Mouse (Mus musculus): ENCODE measurements at regions not wholly inside any gene's neighbourhood (a gene's known extent, or its start where the extent isn't known, plus 50 kb on each side); places are given as distances from the start of the nearest gene placed in this dataset.

DNA sequence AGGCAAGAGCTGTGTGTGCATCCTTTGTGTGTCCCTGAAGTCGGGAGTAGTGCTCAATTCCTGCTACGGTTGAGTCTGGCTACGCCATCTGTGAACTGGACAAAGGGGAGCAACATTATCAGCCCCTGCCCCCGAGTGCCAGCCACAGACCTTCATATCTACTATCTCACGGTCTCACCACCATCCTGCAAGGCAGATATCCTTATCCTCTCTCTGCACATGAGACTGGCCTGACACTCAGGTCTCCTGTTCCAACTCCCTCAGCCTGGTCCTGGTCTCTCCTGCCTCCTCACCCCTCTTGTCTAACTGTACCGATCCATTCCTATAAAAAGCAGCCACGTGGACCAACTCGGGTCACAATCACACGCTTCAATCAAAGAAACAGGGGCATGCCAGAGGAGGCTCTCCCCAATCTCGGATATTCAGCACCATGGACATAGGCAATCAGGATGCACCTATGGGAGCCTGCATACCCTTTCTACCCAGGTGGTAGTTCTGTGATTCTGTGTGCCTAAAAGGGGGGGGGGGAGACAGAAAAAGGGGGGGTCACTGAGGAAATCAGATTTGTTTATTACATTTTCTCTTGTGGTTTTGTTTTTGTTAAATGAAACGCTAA is 94.0 kb downstream of the Mrm1 start:
- Histone ChIP-seq H3K27ac (replicated peaks) (no peak overlapping the region), H3K4me1 (no peaks in the 10 kb centered on the region), H3K27me3 (peaks cover 25% of the 10 kb centered on the region), H3K36me3 (no peaks in the 10 kb centered on the region), H3K9me3 (replicated peaks) (no peaks in the 10 kb centered on the region), H3K4me3 (replicated peaks) (no peak overlapping the region), H3K9ac (no peak overlapping the region), H3K4me2 (replicated peaks) (no peak overlapping the region)
- ATAC-seq (ENCODE audit: insufficient number of reproducible peaks, low FRiP score, low TSS enrichment, low read depth) = no peak
- WGBS = 49% methylated on average over 11 of the region's 11 CpGs

DNA sequence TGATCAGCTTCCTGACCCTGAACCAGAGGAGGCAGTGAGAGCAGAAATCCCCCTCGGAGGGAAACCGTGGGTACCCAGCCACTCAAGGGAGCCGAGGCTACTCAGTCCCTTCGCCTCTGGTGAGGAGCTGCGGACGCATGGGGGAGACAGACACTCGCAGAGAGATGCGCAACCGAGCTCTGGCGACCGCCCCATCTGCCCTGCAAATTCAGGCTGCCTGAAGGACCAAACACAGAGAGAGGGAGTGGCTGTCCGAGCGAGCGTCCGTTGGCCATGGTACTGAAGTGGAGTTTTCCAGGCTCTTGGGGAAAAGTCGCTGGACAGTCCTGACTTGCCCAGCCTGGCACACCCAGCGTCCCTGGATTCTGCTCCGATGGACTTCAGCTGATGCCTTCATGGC is 95.2 kb downstream of the Mrm1 start:
- WGBS = 3% methylated on average over 18 of the region's 18 CpGs
- Histone ChIP-seq H3K4me1 (no peaks in the 10 kb centered on the region), H3K27me3 (peaks cover 25% of the 10 kb centered on the region), H3K27ac (replicated peaks) (no peak overlapping the region), H3K9me3 (replicated peaks) (no peaks in the 10 kb centered on the region), H3K4me3 (replicated peaks) (no peak overlapping the region), H3K4me2 (replicated peaks) (no peak overlapping the region), H3K36me3 (no peaks in the 10 kb centered on the region), H3K9ac (no peak overlapping the region)
- no peak for ATAC-seq (ENCODE audit: insufficient number of reproducible peaks, low FRiP score, low TSS enrichment, low read depth)

DNA sequence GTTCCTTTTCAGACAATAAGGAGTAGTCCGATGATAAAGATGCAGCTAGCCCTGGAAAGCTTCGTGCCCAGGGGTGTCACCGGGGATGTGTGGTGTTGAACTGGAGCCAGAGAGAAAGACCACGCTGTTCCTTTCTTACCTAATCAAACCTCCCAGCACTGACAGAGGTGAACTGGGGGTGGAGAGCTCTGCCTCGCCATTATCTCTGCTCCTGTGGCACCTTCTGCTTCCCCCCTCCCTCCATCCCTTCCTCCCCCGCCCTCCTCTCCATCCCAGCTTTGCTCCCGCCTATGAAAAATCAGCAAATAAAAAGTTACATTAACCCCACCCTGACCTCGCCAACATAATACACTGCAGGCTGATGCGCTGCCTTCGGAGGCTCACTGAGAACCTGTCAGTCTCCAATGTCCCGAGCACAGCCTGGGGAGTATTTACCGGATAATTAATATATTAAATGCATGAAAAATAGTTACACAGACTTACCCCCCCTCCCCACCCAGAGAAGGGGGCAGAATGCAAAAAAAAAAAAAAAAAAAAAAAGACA is 96.6 kb downstream of the Mrm1 start:
- H3K4me3 ChIP-seq (replicated peaks) = no peak overlapping the region
- no peak overlapping the region for H3K9ac ChIP-seq
- no peak for ATAC-seq (ENCODE audit: insufficient number of reproducible peaks, low FRiP score, low TSS enrichment, low read depth)
- 53% methylated on average over 12 of the region's 12 CpGs for WGBS
- no peak overlapping the region for H3K4me2 ChIP-seq (replicated peaks)
- H3K27ac ChIP-seq (replicated peaks) = no peak overlapping the region
- no peaks in the 10 kb centered on the region for H3K4me1 ChIP-seq
- H3K27me3 ChIP-seq = peaks cover 25% of the 10 kb centered on the region
- no peaks in the 10 kb centered on the region for H3K36me3 ChIP-seq
- no peaks in the 10 kb centered on the region for H3K9me3 ChIP-seq (replicated peaks)

GRCm38 (mm10) chr11:84721979-84722378 is 97.3 kb downstream of the Mrm1 start:
- Histone ChIP-seq H3K27ac (replicated peaks) (no peak overlapping the region), H3K27me3 (peaks cover 23% of the 10 kb centered on the region), H3K4me2 (replicated peaks) (no peak overlapping the region), H3K4me3 (replicated peaks) (no peak overlapping the region), H3K9ac (no peak overlapping the region), H3K9me3 (replicated peaks) (no peaks in the 10 kb centered on the region), H3K4me1 (no peaks in the 10 kb centered on the region), H3K36me3 (no peaks in the 10 kb centered on the region)
- WGBS = 35% methylated on average over 3 of the region's 3 CpGs
- no peak for ATAC-seq (ENCODE audit: insufficient number of reproducible peaks, low FRiP score, low TSS enrichment, low read depth)

DNA sequence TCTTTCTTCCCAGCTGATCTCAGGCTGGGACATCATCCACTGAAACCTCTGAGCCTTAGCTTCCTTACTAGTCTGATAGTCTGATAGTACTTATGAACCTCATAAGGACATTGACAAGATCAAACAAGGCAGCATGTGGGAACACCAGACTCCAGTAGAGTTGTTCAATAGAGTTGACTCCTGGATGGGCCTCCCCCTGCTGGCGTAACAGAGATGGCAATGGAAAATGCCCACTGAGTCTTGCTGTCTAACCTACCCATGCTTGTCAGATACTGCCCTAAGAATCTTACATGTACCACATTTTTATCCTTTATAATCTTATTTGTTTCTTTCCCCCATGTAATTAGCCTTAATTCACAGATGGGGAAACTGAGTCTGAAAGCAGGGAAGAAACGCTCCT is 98.2 kb downstream of the Mrm1 start:
- Histone ChIP-seq H3K4me3 (replicated peaks) (no peak overlapping the region), H3K4me1 (no peaks in the 10 kb centered on the region), H3K4me2 (replicated peaks) (no peak overlapping the region), H3K36me3 (no peaks in the 10 kb centered on the region), H3K27ac (replicated peaks) (no peak overlapping the region), H3K27me3 (peaks cover 23% of the 10 kb centered on the region), H3K9me3 (replicated peaks) (no peaks in the 10 kb centered on the region), H3K9ac (no peak overlapping the region)
- WGBS = 64% methylated on average over 2 of the region's 2 CpGs
- no peak for ATAC-seq (ENCODE audit: insufficient number of reproducible peaks, low FRiP score, low TSS enrichment, low read depth)

GRCm38 (mm10) chr11:84719781-84720180 is 99.5 kb downstream of the Mrm1 start:
- no peak overlapping the region for H3K27ac ChIP-seq (replicated peaks)
- H3K9ac ChIP-seq = no peak overlapping the region
- H3K9me3 ChIP-seq (replicated peaks) = no peaks in the 10 kb centered on the region
- H3K27me3 ChIP-seq = peaks cover 20% of the 10 kb centered on the region
- no peaks in the 10 kb centered on the region for H3K36me3 ChIP-seq
- H3K4me1 ChIP-seq = no peaks in the 10 kb centered on the region
- no peak overlapping the region for H3K4me2 ChIP-seq (replicated peaks)
- H3K4me3 ChIP-seq (replicated peaks) = no peak overlapping the region
- no peak for ATAC-seq (ENCODE audit: insufficient number of reproducible peaks, low FRiP score, low TSS enrichment, low read depth)
- 80% methylated on average over 1 of the region's 1 CpGs for WGBS

- no peak overlapping the region for H3K9ac ChIP-seq
- no peak overlapping the region for H3K4me2 ChIP-seq (replicated peaks)
- peaks cover 15% of the 10 kb centered on the region for H3K27me3 ChIP-seq
- 78% methylated on average over 6 of the region's 6 CpGs for WGBS
- ATAC-seq (ENCODE audit: insufficient number of reproducible peaks, low FRiP score, low TSS enrichment, low read depth) = no peak
- no peaks in the 10 kb centered on the region for H3K9me3 ChIP-seq (replicated peaks)
- 0 out of 2 replicates have a peak, but pooled peaks cover 3% of the 10 kb centered on the region for H3K4me1 ChIP-seq
- H3K36me3 ChIP-seq = no peaks in the 10 kb centered on the region
- H3K4me3 ChIP-seq (replicated peaks) = no peak overlapping the region
- H3K27ac ChIP-seq (replicated peaks) = no peak overlapping the region
Observed at GRCm38 (mm10) chr11:84712731-84713130, 106.6 kb downstream of the Mrm1 start.

DNA sequence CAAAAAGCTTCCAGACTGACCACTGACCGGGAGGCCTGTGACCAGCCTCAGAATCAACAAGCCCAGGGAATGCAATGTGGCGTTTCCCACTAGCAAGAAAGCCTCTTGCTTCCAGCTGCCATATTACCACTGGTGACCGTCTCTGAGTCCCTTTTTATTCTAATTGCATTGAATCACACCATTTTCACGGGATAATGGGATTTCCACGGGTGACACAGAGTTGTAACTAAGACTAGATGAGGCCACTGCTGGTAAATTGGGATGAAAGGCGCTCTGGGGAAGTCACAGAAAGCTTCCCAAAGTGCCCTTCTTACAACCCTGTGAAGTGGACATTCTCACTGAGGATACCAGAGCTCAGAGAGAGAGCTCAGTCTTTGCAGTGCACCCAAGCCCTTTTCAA is 107.4 kb downstream of the Mrm1 start:
- Histone ChIP-seq H3K4me2 (replicated peaks) (no peak overlapping the region), H3K4me1 (0 out of 2 replicates have a peak, but pooled peaks cover 11% of the 10 kb centered on the region), H3K4me3 (replicated peaks) (no peak overlapping the region), H3K9me3 (replicated peaks) (no peaks in the 10 kb centered on the region), H3K27ac (replicated peaks) (no peak overlapping the region), H3K9ac (no peak overlapping the region), H3K36me3 (no peaks in the 10 kb centered on the region), H3K27me3 (peaks cover 17% of the 10 kb centered on the region)
- 42% methylated on average over 6 of the region's 6 CpGs for WGBS
- ATAC-seq (ENCODE audit: insufficient number of reproducible peaks, low FRiP score, low TSS enrichment, low read depth) = no peak

DNA sequence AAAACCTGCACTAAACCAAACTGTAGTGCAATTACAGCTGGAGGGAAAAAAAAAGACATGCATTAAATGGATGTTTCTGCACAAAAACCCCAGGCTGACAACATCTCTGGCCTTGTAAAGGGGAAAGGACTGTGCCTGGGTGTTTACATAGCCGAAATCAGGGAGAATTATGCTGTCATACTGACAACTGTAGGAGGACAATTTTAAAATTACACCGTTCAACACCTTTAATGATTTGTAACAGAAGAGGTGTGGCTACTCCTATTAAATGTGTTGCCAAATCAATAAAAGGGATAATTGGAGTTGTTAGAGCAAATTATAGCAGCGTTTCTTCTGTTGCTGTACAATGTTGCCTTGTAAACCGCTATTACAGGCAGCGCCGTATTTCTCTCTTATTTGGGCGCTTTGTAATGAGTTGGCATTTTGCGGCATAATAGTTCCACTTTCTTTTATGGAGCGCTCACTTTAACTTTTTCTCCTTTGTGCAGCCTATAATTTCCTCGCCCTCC is 111.0 kb downstream of the Mrm1 start:
- H3K27me3 ChIP-seq = peaks cover 23% of the 10 kb centered on the region
- ATAC-seq (ENCODE audit: insufficient number of reproducible peaks, low FRiP score, low TSS enrichment, low read depth) = no peak
- no peak overlapping the region for H3K27ac ChIP-seq (replicated peaks)
- 0 out of 2 replicates have a peak, but pooled peaks cover 17% of the 10 kb centered on the region for H3K4me1 ChIP-seq
- H3K4me3 ChIP-seq (replicated peaks) = no peak overlapping the region
- H3K9ac ChIP-seq = no peak overlapping the region
- H3K4me2 ChIP-seq (replicated peaks) = no peak overlapping the region
- 56% methylated on average over 10 of the region's 10 CpGs for WGBS
- H3K36me3 ChIP-seq = no peaks in the 10 kb centered on the region
- H3K9me3 ChIP-seq (replicated peaks) = no peaks in the 10 kb centered on the region

- Histone ChIP-seq H3K9ac (no peak overlapping the region), H3K4me2 (replicated peaks) (no peak overlapping the region)
Observed at GRCm38 (mm10) chr11:84707772-84708171, 111.5 kb downstream of the Mrm1 start.

GRCm38 (mm10) chr11:84706692-84707091 is 112.6 kb downstream of the Mrm1 start:
- Histone ChIP-seq H3K9ac (no peak overlapping the region), H3K27me3 (peaks cover 27% of the 10 kb centered on the region), H3K4me2 (replicated peaks) (no peak overlapping the region), H3K27ac (replicated peaks) (no peak overlapping the region), H3K4me3 (replicated peaks) (no peak overlapping the region), H3K36me3 (no peaks in the 10 kb centered on the region), H3K4me1 (0 out of 2 replicates have a peak, but pooled peaks cover 17% of the 10 kb centered on the region), H3K9me3 (replicated peaks) (no peaks in the 10 kb centered on the region)
- WGBS = 37% methylated on average over 6 of the region's 6 CpGs
- ATAC-seq (ENCODE audit: insufficient number of reproducible peaks, low FRiP score, low TSS enrichment, low read depth) = no peak

More at GRCm38 (mm10) chr11:84707772-84708171, 111.5 kb downstream of the Mrm1 start:
- 5% methylated on average over 10 of the region's 10 CpGs for WGBS
- Histone ChIP-seq H3K27ac (replicated peaks) (no peak overlapping the region), H3K36me3 (no peaks in the 10 kb centered on the region), H3K4me3 (replicated peaks) (no peak overlapping the region), H3K4me1 (0 out of 2 replicates have a peak, but pooled peaks cover 17% of the 10 kb centered on the region), H3K9me3 (replicated peaks) (no peaks in the 10 kb centered on the region), H3K27me3 (peaks cover 25% of the 10 kb centered on the region)
- ATAC-seq (ENCODE audit: insufficient number of reproducible peaks, low FRiP score, low TSS enrichment, low read depth) = no peak
